Mouse (Mus musculus) heart, embryonic 11.5 days (tissue): ENCODE data around the gene Amotl1. TPM values are rescaled to one million over a fixed set of nuclear protein-coding genes. Genes with fewer than 3 reads are reported as not detected.

Source experiments
- ATAC-seq: fragments of 200-750 bp; cut with Nextera tagmentation; replicated peaks from 2 replicates; pipeline ENCODE4 v1.8.0; 2017; ENCODE audit warnings: moderate library complexity; ENCODE audit not compliant: insufficient number of reproducible peaks, low FRiP score, low TSS enrichment
- H3K27ac ChIP-seq: fragments of 300-500 bp; sonication (generic); 2 replicates; pipeline ENCODE4 v1.5.1; 2014; ENCODE audit warnings: mild to moderate bottlenecking, low read depth, low read length
- H3K27me3 ChIP-seq: fragments of 300-500 bp; sonication (generic); 2 replicates; pipeline ENCODE4 v1.6.1; 2014; ENCODE audit warnings: mild to moderate bottlenecking, low read length, mixed read lengths; ENCODE audit not compliant: control insufficient read depth, insufficient read depth
- H3K36me3 ChIP-seq: fragments of 300-500 bp; sonication (generic); 2 replicates; pipeline ENCODE4 v1.6.1; 2014; ENCODE audit warnings: mild to moderate bottlenecking, low read length, moderate library complexity, mixed read lengths; ENCODE audit not compliant: control insufficient read depth, insufficient read depth
- H3K4me1 ChIP-seq: fragments of 300-500 bp; sonication (generic); 2 replicates; pipeline ENCODE4 v1.6.1; 2014; ENCODE audit warnings: low read length; ENCODE audit not compliant: control insufficient read depth, insufficient read depth
- H3K4me2 ChIP-seq: fragments of 300-500 bp; sonication (generic); 2 replicates; pipeline ENCODE4 v1.6.1; 2014; ENCODE audit warnings: mild to moderate bottlenecking, moderate library complexity
- H3K4me3 ChIP-seq: fragments of 300-500 bp; sonication (generic); 2 replicates; pipeline ENCODE4 v1.5.1; 2014; ENCODE audit warnings: low read depth, low read length
- H3K9ac ChIP-seq: fragments of 300-500 bp; sonication (generic); 2 replicates; pipeline ENCODE4 v1.6.1; 2014; ENCODE audit warnings: mild to moderate bottlenecking, low read depth, low read length, moderate library complexity
- H3K9me3 ChIP-seq: fragments of 300-500 bp; sonication (generic); replicated peaks from 2 replicates; pipeline ENCODE4 v1.6.1; 2016; ENCODE audit warnings: low read length; ENCODE audit not compliant: control insufficient read depth
- whole genome bisulfite sequencing: fragments of 180-500 bp; shearing (Covaris S2); extraction: QIAGEN DNeasy Blood & Tissue Kit; methylation state at CpG from one replicate; pipeline ENCODE4 v1.1.7; 2014; ENCODE audit not compliant: insufficient replicate concordance; 5-methylcytosine and 5-hydroxymethylcytosine counted together
- polyA plus RNA-seq: library from polyadenylated mRNA; unstranded; fragments of >200 nt; fragmentation: Nextera tagmentation; extraction: Ambion mirVana; gene quantifications from 2 replicates; pipeline ENCODE4 v1.2.1, GENCODE M21; 2014

Amotl1 gene
- polyA plus RNA-seq, result 21.3 and 23.8 TPM in 2 replicates

DNA sequence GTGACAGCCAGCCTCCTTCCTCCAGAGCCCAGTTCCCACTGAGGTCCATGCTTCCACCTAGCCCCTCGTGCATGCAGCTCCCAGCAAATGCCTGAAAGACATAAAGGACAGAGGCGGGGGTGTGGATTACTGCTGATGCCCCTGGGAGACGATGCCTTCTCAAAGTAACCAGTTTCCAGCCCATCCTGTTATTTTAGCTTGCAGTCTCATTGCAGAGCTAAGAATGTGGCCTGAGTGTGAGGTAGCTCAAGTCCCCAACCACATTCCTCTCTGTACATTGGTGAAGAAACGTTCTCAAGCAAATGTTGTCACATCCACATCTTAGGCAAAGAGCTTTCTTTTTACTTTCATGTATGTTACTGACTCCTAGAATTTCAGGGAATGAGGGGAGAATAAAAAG lies at the start of gene Amotl1:
Gene Amotl1, minus strand, starts transcription at position 101 of the 400 bp plus-strand sequence.
- H3K4me2 ChIP-seq, result no peak within 1 kb of the TSS
- no peaks in the 10 kb centered on the region for H3K9me3 ChIP-seq
- WGBS, result 41% methylated on average over 4 of the region's 4 CpGs
- H3K9ac ChIP-seq, result no peak within 1 kb of the TSS
- ATAC-seq, result no peak
- H3K36me3 ChIP-seq, result no peaks in the 10 kb centered on the region
- H3K27me3 ChIP-seq, result no peaks in the 10 kb centered on the region
- H3K27ac ChIP-seq, result no peak within 1 kb of the TSS
- H3K4me3 ChIP-seq, result no peak within 1 kb of the TSS
- peaks cover 32% of the 10 kb centered on the region for H3K4me1 ChIP-seq

DNA sequence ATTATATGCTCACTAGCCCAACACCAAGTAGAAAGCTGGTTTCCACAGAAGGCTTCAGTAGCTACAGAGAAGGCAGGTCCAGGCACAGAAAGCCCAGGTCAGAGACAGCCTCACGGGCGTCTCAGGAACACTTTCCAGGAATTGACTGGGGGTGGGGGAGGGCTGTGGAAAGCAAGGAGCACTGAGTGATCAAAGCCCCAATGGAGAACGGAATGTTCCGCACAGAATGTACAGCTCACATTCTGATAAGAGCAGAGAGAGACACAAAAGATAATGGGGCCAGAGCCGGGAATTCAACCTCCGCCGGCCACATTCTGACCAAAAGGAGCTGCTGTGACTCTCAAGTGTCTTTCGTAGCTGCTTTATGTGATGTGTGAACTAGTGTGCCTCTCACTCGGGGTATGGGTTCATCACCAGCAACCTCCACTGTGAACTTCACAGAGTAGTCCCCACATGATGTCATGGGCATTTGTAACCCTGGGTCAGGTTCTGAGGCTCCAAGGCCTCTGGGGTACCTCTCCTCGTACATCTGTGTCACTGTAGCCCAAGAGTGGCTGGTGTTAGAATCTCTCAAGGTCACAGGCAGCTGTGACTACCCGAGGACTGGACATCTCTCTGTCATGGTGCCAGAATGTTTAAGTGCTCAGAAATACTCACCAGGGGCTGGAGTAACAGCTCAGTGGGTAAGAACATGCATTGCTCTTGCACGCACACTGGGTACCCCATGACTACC lies 44.7 kb upstream of the Amotl1 start:
- peak; percentile 79; the same call in 1 of the 2 replicates for ATAC-seq
- WGBS, result 19% methylated on average over 12 of the region's 12 CpGs
- peak overlapping the region; percentile 33 for H3K4me2 ChIP-seq
- H3K27me3 ChIP-seq, result no peaks in the 10 kb centered on the region
- H3K4me1 ChIP-seq, result peaks cover 18% of the 10 kb centered on the region
- no peaks in the 10 kb centered on the region for H3K9me3 ChIP-seq
- peak overlapping the region; percentile 85 for H3K27ac ChIP-seq
- H3K4me3 ChIP-seq, result no peak overlapping the region
- no peak overlapping the region for H3K9ac ChIP-seq
- H3K36me3 ChIP-seq, result no peaks in the 10 kb centered on the region

DNA sequence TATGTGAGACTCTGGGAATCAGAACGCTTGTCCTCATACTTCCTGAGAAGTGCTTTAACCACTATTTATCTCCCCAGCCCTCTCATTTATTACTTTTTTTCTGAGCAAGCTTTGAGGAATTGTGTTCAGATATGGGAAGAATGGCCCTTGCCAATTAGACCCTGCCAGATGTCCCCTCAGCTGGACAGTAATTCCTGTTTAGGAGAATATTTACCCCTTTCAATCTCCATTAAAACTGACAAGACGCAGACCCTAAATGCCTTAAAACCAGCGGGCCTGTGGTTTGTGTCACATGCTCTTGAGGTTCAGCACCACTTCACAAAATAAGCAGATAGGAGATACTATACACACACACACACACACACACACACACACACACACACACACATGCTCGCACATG lies 39.5 kb upstream of the Amotl1 start:
- H3K9me3 ChIP-seq, result no peaks in the 10 kb centered on the region
- H3K4me2 ChIP-seq, result no peak overlapping the region
- no peak overlapping the region for H3K27ac ChIP-seq
- H3K9ac ChIP-seq, result no peak overlapping the region
- ATAC-seq, result no peak
- H3K4me1 ChIP-seq, result peaks cover 13% of the 10 kb centered on the region
- no peaks in the 10 kb centered on the region for H3K27me3 ChIP-seq
- H3K4me3 ChIP-seq, result no peak overlapping the region
- WGBS, result 64% methylated on average over 4 of the region's 4 CpGs
- no peaks in the 10 kb centered on the region for H3K36me3 ChIP-seq

DNA sequence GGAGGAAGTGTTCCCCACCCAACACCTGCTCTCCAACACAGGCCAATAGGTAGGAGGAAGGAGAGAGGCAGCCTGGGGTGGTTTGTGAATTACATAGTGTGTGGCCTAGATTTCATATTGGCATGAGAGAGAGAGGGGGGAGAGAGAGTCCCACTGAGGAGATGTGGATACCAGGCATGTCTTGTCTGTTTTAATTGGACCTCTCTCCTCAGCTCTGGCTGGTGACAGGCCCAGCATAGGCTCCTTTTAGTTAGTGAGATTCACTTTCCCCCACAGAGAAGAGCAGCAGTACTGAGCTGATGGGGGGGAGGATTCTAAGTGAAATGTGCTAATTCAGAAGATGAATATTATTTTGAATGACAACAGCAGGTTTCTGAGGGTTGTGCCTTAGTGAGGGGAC lies 37.9 kb upstream of the Amotl1 start:
- Histone ChIP-seq H3K4me1 (0 out of 2 replicates have a peak, but pooled peaks cover 3% of the 10 kb centered on the region), H3K27me3 (no peaks in the 10 kb centered on the region), H3K4me2 (no peak overlapping the region), H3K27ac (no peak overlapping the region), H3K9ac (no peak overlapping the region), H3K9me3 (peaks cover 6% of the 10 kb centered on the region), H3K36me3 (no peaks in the 10 kb centered on the region), H3K4me3 (no peak overlapping the region)
- ATAC-seq, result no peak

DNA sequence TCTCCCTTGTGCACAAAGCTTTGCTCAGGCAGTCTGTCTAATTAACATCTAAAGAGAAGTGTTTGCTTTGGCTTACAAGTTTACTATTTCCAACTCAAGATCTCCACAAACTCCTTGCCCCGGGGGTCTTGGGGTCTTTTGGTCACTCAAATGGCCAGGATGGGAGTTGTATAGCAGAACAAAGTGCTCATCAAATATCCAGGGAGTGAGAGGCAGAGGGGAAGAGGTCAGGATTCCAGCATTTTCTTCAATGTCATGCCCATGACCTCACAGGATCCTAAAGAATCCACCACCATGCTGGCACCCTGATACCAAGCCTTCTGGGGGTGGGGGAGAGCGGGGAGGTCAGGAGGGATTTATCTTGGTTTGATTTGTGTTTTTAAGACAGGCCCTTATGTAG lies 35.7 kb upstream of the Amotl1 start:
- no peak for ATAC-seq
- no peak overlapping the region for H3K4me3 ChIP-seq
- H3K4me2 ChIP-seq, result no peak overlapping the region
- peaks cover 6% of the 10 kb centered on the region for H3K9me3 ChIP-seq
- WGBS, result 61% methylated on average over 2 of the region's 2 CpGs
- H3K36me3 ChIP-seq, result no peaks in the 10 kb centered on the region
- H3K9ac ChIP-seq, result no peak overlapping the region
- peaks cover 18% of the 10 kb centered on the region for H3K4me1 ChIP-seq
- H3K27me3 ChIP-seq, result no peaks in the 10 kb centered on the region
- H3K27ac ChIP-seq, result no peak overlapping the region

DNA sequence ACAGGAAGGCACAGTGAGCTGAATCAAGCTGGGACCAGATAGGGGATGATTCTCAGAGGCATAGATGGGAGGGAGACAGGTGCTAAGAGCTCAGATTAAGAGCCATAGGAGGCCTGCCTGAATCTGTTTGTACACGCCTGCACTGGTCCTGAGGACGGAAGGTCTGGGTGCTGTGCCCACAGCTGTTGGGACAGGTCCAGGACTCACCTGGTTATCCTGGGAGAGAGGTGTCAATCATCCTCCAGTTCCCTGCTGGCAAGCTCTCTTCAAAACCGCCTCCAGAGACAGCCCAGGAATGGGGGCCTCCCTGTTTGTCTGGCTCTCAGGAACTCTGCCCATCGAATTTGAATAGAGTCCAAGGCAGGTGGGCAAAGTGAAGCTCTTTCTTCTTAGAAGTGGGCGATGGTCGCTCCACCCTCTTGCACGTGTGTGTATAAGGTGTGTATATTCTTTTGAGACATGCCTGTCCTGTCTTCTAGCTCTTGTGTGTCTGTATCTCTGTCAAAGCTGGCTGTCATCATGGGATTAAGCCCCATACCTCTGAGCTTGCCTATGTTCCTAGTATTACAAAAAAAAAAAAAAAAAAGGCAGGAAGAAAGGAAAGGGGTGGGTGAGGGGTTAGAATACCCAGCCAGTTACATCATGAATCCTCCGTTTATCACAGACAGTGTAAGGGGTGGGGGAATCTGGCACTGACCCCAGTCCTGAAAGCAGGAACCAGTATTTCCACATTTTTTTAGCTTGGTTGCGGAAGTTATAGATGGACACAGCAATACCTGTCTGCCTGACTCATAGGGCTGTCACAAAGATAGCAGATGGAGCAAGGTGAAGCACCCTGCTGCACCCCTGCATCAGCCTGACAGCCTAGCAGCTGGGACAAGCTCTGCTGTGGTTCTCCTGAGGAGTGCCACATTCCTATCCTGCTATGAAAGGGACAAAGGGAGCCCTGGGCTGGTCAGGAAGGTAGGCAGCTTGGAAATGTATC lies 31.1 kb upstream of the Amotl1 start:
- WGBS, result 46% methylated on average over 9 of the region's 9 CpGs
- ATAC-seq, result peak; percentile 49

DNA sequence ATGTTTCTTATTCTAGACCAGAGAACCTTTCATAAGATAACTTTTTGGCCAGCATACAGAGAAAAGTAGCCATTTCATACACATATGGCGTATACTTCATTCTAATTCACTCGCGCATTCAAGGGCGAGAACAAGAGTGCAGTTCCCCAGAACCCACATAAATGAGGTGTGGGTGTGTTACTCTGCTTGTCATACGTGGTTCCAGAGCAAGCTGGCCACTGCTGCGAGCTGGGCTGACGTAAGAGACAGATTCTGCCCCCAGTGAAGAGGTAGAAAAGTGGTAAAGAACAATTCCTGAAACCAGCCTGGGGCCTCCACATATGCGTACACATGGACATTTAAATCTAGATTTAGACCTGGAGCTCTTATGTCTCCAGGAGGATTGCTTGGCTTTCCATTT lies 29.6 kb upstream of the Amotl1 start:
- 89% methylated on average over 8 of the region's 8 CpGs for WGBS
- no peak overlapping the region for H3K27ac ChIP-seq
- H3K27me3 ChIP-seq, result no peaks in the 10 kb centered on the region
- H3K9ac ChIP-seq, result no peak overlapping the region
- peaks cover 25% of the 10 kb centered on the region for H3K4me1 ChIP-seq
- H3K9me3 ChIP-seq, result peaks cover 6% of the 10 kb centered on the region
- H3K36me3 ChIP-seq, result no peaks in the 10 kb centered on the region
- ATAC-seq, result no peak
- H3K4me3 ChIP-seq, result no peak overlapping the region
- no peak overlapping the region for H3K4me2 ChIP-seq

More for the DNA sequence above, 31.1 kb upstream of the Amotl1 start:
- H3K9ac ChIP-seq, result no peak overlapping the region
- H3K27me3 ChIP-seq, result no peaks in the 10 kb centered on the region
- H3K4me2 ChIP-seq, result peak overlapping the region; percentile 2; the same call in 1 of the 2 replicates
- H3K4me3 ChIP-seq, result no peak overlapping the region
- peak overlapping the region; percentile 59; the same call in 1 of the 2 replicates for H3K27ac ChIP-seq
- peaks cover 6% of the 10 kb centered on the region for H3K9me3 ChIP-seq
- H3K36me3 ChIP-seq, result no peaks in the 10 kb centered on the region
- peaks cover 25% of the 10 kb centered on the region for H3K4me1 ChIP-seq

DNA sequence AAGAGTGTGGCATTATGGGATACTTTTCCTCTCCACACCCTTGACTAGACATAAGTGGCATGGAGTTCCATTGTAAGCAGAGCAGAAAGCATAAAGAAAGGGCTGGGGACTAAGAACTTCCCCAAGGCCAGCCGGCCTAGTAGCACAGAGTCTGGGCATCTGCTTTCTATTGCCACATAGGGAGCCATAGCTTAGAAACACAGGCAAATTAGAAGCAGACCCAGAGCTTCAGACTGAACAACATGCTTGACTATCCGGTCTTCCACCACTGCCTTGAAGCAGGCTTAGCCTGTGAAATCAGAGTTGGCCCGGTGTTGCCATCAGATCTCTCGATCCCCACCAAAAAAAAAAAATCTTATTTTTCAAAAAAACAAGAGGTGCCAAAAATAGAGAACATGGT lies 28.3 kb upstream of the Amotl1 start:
- 79% methylated on average over 4 of the region's 4 CpGs for WGBS
- Histone ChIP-seq H3K27ac (no peak overlapping the region), H3K4me2 (no peak overlapping the region), H3K27me3 (no peaks in the 10 kb centered on the region), H3K36me3 (no peaks in the 10 kb centered on the region), H3K4me1 (peaks cover 25% of the 10 kb centered on the region), H3K4me3 (no peak overlapping the region), H3K9me3 (no peaks in the 10 kb centered on the region; the same call in 1 of the 2 replicates), H3K9ac (no peak overlapping the region)
- ATAC-seq, result no peak
